Mouse (Mus musculus) C2C12 (cell line): ENCODE measurements at regions not wholly inside any gene's neighbourhood (a gene's known extent, or its start where the extent isn't known, plus 50 kb on each side); places are given as distances from the start of the nearest gene placed in this dataset.

ENCODE experiments used
- H3K27me3 ChIP-seq: one replicate; pipeline ENCODE4 v1.6.1; 2011; ENCODE audit not compliant: control insufficient read depth, insufficient read depth, insufficient read length
- H3K36me3 ChIP-seq: one replicate; pipeline ENCODE4 v1.6.1; 2011; ENCODE audit not compliant: control insufficient read depth, insufficient read depth
- H3K4me3 ChIP-seq: one replicate; pipeline ENCODE4 v1.5.1; 2011; ENCODE audit warnings: mild to moderate bottlenecking, control low read depth; ENCODE audit not compliant: poor library complexity, insufficient read depth, severe bottlenecking
- H3K79me2 ChIP-seq: one replicate; pipeline ENCODE4 v1.6.1; 2011; ENCODE audit not compliant: control insufficient read depth, insufficient read depth
- H3K79me3 ChIP-seq: one replicate; pipeline ENCODE4 v1.6.1; 2011; ENCODE audit warnings: low read depth, control low read depth
- H3ac ChIP-seq: one replicate; pipeline ENCODE3; 2011; ENCODE audit warnings: low read depth; ENCODE audit not compliant: control insufficient read depth, insufficient read length
- CEBPB ChIP-seq: IDR thresholded peaks from one replicate; pipeline ENCODE4 v1.6.1; 2011; ENCODE audit warnings: low read depth, mild to moderate bottlenecking, control low read depth, moderate library complexity
- CTCF ChIP-seq: IDR thresholded peaks from one replicate; pipeline ENCODE4 v1.5.1; 2011; ENCODE audit not compliant: control insufficient read depth, insufficient read depth, insufficient read length
- FOSL1 ChIP-seq: IDR thresholded peaks from one replicate; pipeline ENCODE4 v1.8.0; 2011; ENCODE audit warnings: mild to moderate bottlenecking, low read length; ENCODE audit not compliant: poor library complexity, insufficient read depth, severe bottlenecking
- MAX ChIP-seq: IDR thresholded peaks from one replicate; pipeline ENCODE4 v1.6.1; 2011; ENCODE audit warnings: mild to moderate bottlenecking, control low read depth
- MYOD1 ChIP-seq: IDR thresholded peaks from one replicate; pipeline ENCODE4 v1.6.1; 2011; ENCODE audit warnings: low read depth; ENCODE audit not compliant: control insufficient read depth, insufficient read length
- MYOG ChIP-seq: IDR thresholded peaks from one replicate; pipeline ENCODE4 v1.6.1; 2011; ENCODE audit not compliant: control insufficient read depth, insufficient read length; ENCODE audit errors: extremely low read depth
- USF1 ChIP-seq: IDR thresholded peaks from one replicate; pipeline ENCODE4 v1.6.1; 2011; ENCODE audit warnings: low read depth, mild to moderate bottlenecking, control low read depth, moderate library complexity

DNA sequence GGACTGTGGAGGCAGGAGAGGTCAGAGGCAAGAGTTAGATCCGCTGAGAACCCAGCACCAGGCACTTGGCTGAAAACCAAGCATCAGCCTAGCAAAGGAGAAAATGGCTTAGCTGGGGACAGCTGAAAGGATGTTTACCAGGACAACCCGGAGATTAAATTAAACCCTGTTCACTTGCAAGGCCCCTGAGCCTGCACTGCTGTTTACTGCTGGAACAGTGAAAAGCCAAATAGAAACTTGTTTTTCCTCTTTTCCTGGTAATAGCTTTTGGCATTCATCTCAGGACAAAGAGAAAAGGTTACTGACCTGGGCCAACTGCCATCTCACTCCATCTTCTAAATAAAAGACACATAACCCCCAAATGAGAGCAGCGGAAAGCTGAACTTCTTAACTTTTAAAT, 531.3 kb downstream of the Insc start:
- Histone ChIP-seq H3K27me3 (no peaks in the 10 kb centered on the region), H3K79me2 (no peaks in the 10 kb centered on the region), H3K36me3 (no peaks in the 10 kb centered on the region)

DNA sequence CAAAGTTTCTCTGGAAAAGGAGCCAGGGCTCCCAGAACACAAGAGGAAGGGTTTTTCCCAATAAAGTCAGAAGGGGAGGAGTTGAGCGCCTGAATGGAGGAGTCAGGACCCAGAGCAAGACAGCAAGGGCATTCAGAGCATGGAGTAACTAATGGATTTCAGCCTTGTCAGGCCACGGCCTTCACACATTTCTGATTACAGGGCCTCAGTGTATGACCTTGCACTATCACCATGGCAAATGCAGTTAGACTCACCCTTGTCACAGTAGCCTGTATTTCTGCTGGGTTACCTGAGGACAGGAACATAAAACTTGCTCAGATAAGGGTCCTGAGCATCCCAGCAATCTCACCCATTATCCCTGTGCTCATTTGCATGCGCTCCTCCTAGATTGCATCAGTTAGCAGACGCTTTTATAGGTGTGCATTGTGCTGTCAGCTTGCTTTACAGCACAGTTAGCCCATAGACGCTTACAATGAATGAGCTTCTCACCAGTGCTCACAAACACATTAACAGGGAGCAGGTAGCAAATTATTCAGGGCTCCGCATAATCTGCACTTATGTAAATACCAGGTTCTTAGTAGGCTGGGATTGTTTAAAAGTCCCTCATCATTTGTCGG, 547.4 kb downstream of the Insc start:
- Histone ChIP-seq H3ac (no peak overlapping the region), H3K79me3 (no peaks in the 10 kb centered on the region), H3K79me2 (no peaks in the 10 kb centered on the region), H3K4me3 (no peak overlapping the region), H3K36me3 (no peaks in the 10 kb centered on the region), H3K27me3 (no peaks in the 10 kb centered on the region)
- no peak for TF ChIP-seq CEBPB
- no peak for TF ChIP-seq MYOG

More for the DNA sequence above, 531.3 kb downstream of the Insc start:
- no peak for TF ChIP-seq CTCF
- no peak for TF ChIP-seq CEBPB
- TF ChIP-seq FOSL1: no peak
- no peak for TF ChIP-seq MYOD1
- TF ChIP-seq USF1: no peak
- TF ChIP-seq MYOG: no peak
- TF ChIP-seq MAX: no peak
- no peak overlapping the region for H3ac ChIP-seq
- H3K79me3 ChIP-seq: no peaks in the 10 kb centered on the region
- H3K4me3 ChIP-seq: no peak overlapping the region

GRCm38 (mm10) chr7:115294655-115295230, 551.2 kb downstream of the Insc start:
- H3K27me3 ChIP-seq: no peaks in the 10 kb centered on the region
- H3K36me3 ChIP-seq: no peaks in the 10 kb centered on the region
- no peaks in the 10 kb centered on the region for H3K79me2 ChIP-seq
- TF ChIP-seq FOSL1 (no peak), MAX (no peak), CEBPB (no peak), CTCF (no peak), USF1 (no peak), MYOD1 (no peak), MYOG (no peak)
- no peak overlapping the region for H3ac ChIP-seq
- H3K79me3 ChIP-seq: no peaks in the 10 kb centered on the region
- H3K4me3 ChIP-seq: no peak overlapping the region

DNA sequence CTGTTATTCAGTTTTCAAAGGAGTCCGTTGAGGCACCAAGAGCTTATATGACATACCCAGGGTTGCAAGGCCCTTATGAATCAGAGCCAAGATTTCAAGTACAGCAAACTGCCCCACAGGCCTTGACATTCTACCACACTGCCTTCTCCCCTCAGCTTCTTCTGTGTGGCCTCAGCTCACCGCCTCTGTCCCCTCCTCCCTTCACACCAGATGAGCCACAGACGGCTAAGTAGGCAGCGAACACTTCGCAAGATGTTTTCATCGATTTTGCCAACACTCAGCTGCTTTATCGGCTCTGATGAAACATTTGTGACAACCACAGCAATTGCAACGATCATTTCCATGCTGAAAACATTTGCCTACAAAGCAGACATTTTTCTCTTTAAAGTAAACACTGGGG, 556.7 kb downstream of the Insc start:
- no peaks in the 10 kb centered on the region for H3K27me3 ChIP-seq
- no peak overlapping the region for H3K4me3 ChIP-seq
- H3ac ChIP-seq: no peak overlapping the region
- H3K79me3 ChIP-seq: no peaks in the 10 kb centered on the region
- H3K36me3 ChIP-seq: no peaks in the 10 kb centered on the region
- H3K79me2 ChIP-seq: no peaks in the 10 kb centered on the region
- TF ChIP-seq MYOG (no peak), MYOD1 (no peak), MAX (no peak), FOSL1 (no peak), USF1 (no peak), CEBPB (no peak), CTCF (no peak)

GRCm38 (mm10) chr7:115308377-115308776, 564.9 kb downstream of the Insc start:
- no peak overlapping the region for H3K4me3 ChIP-seq
- H3K79me2 ChIP-seq: no peaks in the 10 kb centered on the region
- H3K36me3 ChIP-seq: no peaks in the 10 kb centered on the region
- no peak overlapping the region for H3ac ChIP-seq
- TF ChIP-seq CEBPB (peak; percentile 44), MYOD1 (no peak)
- H3K79me3 ChIP-seq: no peaks in the 10 kb centered on the region
- no peaks in the 10 kb centered on the region for H3K27me3 ChIP-seq
